Mouse (Mus musculus) ES-Bruce4 (cell line): ENCODE results near the gene Olfr1113. TPM values are rescaled to one million over a fixed set of nuclear protein-coding genes. Genes with fewer than 3 reads are reported as not detected.
"Not testable (repeated sequence)": the region's sequence is repeated elsewhere in the genome, so short reads cannot be mapped to it uniquely, and the experiment has no call there.

Source experiments
- H3K27ac ChIP-seq: 2 replicates; pipeline ENCODE4 v1.5.1; 2012; ENCODE audit warnings: low read length, inconsistent platforms; ENCODE audit not compliant: insufficient read depth
- H3K27me3 ChIP-seq: 2 replicates; pipeline ENCODE4 v1.6.1; 2012; ENCODE audit warnings: mild to moderate bottlenecking, low read length, inconsistent platforms; ENCODE audit not compliant: control insufficient read depth, poor library complexity, insufficient read depth, severe bottlenecking
- H3K36me3 ChIP-seq: 2 replicates; pipeline ENCODE4 v1.6.1; 2012; ENCODE audit warnings: inconsistent platforms, mild to moderate bottlenecking, low read length, moderate library complexity; ENCODE audit not compliant: control insufficient read depth, poor library complexity, insufficient read depth, severe bottlenecking
- H3K4me1 ChIP-seq: one replicate; pipeline ENCODE4 v1.8.1; 2011; ENCODE audit warnings: low read length; ENCODE audit not compliant: control insufficient read depth, insufficient read depth
- H3K4me3 ChIP-seq: 2 replicates; pipeline ENCODE4 v1.5.1; 2011; ENCODE audit warnings: low read depth, mild to moderate bottlenecking, low read length
- H3K9ac ChIP-seq: 2 replicates; pipeline ENCODE4 v1.6.1; 2012; ENCODE audit warnings: low read depth, mild to moderate bottlenecking, inconsistent platforms; ENCODE audit not compliant: poor library complexity, severe bottlenecking
- H3K9me3 ChIP-seq: replicated peaks from 2 replicates; pipeline ENCODE4 v1.6.1; 2012; ENCODE audit warnings: mild to moderate bottlenecking, low read length, inconsistent platforms; ENCODE audit not compliant: control insufficient read depth, poor library complexity, insufficient read depth, severe bottlenecking
- CTCF ChIP-seq: IDR thresholded peaks from one replicate; pipeline ENCODE4 v1.8.1; 2011; ENCODE audit warnings: low read depth, low read length
- EP300 ChIP-seq: IDR thresholded peaks from 2 replicates; pipeline ENCODE4 v1.6.1; 2011; ENCODE audit warnings: low read depth, low read length; ENCODE audit not compliant: insufficient read depth
- POLR2A ChIP-seq: IDR thresholded peaks from one replicate; pipeline ENCODE4 v1.8.1; 2011; ENCODE audit warnings: low read length; ENCODE audit not compliant: insufficient read depth
- polyA plus RNA-seq: library from polyadenylated mRNA; stranded (reverse); fragments of >200 nt; gene quantifications from 2 replicates; pipeline ENCODE4 v1.2.4, GENCODE M21; 2011; ENCODE audit warnings: low read depth; ENCODE audit not compliant: missing spikeins, insufficient read depth, insufficient read length

The Olfr1113 gene
- not detected in 2 replicates for polyA plus RNA-seq

GRCm38 (mm10) chr2:87208670-87209069 is at the start of gene Olfr1113:
Olfr1113 (plus strand) TSS chr2:87208970.
- no peak within 1 kb of the TSS for H3K4me3 ChIP-seq
- H3K9ac ChIP-seq, result no peak within 1 kb of the TSS
- no peaks in the 10 kb centered on the region for H3K9me3 ChIP-seq
- no peaks in the 10 kb centered on the region for H3K4me1 ChIP-seq
- TF ChIP-seq CTCF (no peak), EP300 (no peak), POLR2A (no peak)
- H3K27ac ChIP-seq, result no peak within 1 kb of the TSS
- no peaks in the 10 kb centered on the region for H3K36me3 ChIP-seq
- no peaks in the 10 kb centered on the region for H3K27me3 ChIP-seq

- not testable (repeated sequence) for H3K27me3 ChIP-seq, H3K9ac ChIP-seq, H3K36me3 ChIP-seq, H3K27ac ChIP-seq, H3K4me1 ChIP-seq, H3K9me3 ChIP-seq, H3K4me3 ChIP-seq
Measured at GRCm38 (mm10) chr2:87167731-87168130, 41.0 kb upstream of the Olfr1113 start.

- H3K4me3 ChIP-seq, result no peak within 1 kb of the TSS
- no peak for TF ChIP-seq POLR2A
- no peak for TF ChIP-seq EP300
- no peak for TF ChIP-seq CTCF
- H3K36me3 ChIP-seq, result no peaks in the 10 kb centered on the region
- H3K9ac ChIP-seq, result no peak within 1 kb of the TSS
- no peaks in the 10 kb centered on the region for H3K4me1 ChIP-seq
- H3K27me3 ChIP-seq, result no peaks in the 10 kb centered on the region
- H3K9me3 ChIP-seq, result no peaks in the 10 kb centered on the region
- no peak within 1 kb of the TSS for H3K27ac ChIP-seq
Measured at GRCm38 (mm10) chr2:87187498-87187897, 21.3 kb upstream of the Olfr1113 start, which contains the start of gene Olfr1112. Olfr1112 (plus strand) TSS chr2:87187798.

- no peaks in the 10 kb centered on the region for H3K9me3 ChIP-seq
- no peak within 1 kb of the TSS for H3K9ac ChIP-seq
- no peaks in the 10 kb centered on the region for H3K36me3 ChIP-seq
- H3K4me3 ChIP-seq, result no peak within 1 kb of the TSS
- H3K4me1 ChIP-seq, result no peaks in the 10 kb centered on the region
- no peak within 1 kb of the TSS for H3K27ac ChIP-seq
- TF ChIP-seq EP300 (no peak), CTCF (no peak), POLR2A (no peak)
- no peaks in the 10 kb centered on the region for H3K27me3 ChIP-seq
Measured at GRCm38 (mm10) chr2:87247713-87248112, 38.9 kb downstream of the Olfr1113 start, which contains the start of gene Olfr1115. Olfr1115 (plus strand) TSS chr2:87248013.

Other genes with a start within 250 kb of the Olfr1113 start
- not detected in 2 replicates for gene Olfr1099, start 248.3 kb upstream of the Olfr1113 start, polyA plus RNA-seq
- not detected in 2 replicates for gene Olfr1100, start 229.0 kb upstream of the Olfr1113 start, polyA plus RNA-seq
- not detected in 2 replicates for gene Olfr1101, start 217.7 kb upstream of the Olfr1113 start, polyA plus RNA-seq
- not detected in 2 replicates for gene Olfr1102, start 210.6 kb upstream of the Olfr1113 start, polyA plus RNA-seq
- not detected in 2 replicates for gene Olfr1104, start 181.9 kb upstream of the Olfr1113 start, polyA plus RNA-seq
- gene Olfr1105, start 172.4 kb upstream of the Olfr1113 start, polyA plus RNA-seq, result not detected in 2 replicates
- gene Olfr1106, start 156.7 kb upstream of the Olfr1113 start, polyA plus RNA-seq, result not detected in 2 replicates
- not detected in 2 replicates for gene Olfr1107, start 133.2 kb upstream of the Olfr1113 start, polyA plus RNA-seq
- gene Olfr1109, start 113.0 kb upstream of the Olfr1113 start, polyA plus RNA-seq, result not detected in 2 replicates
- gene Olfr259, start 94.4 kb upstream of the Olfr1113 start, polyA plus RNA-seq, result not detected in 2 replicates
- not detected in 2 replicates for gene Olfr1110, start 68.7 kb upstream of the Olfr1113 start, polyA plus RNA-seq
- gene Olfr1111, start 56.3 kb upstream of the Olfr1113 start, polyA plus RNA-seq, result not detected in 2 replicates
- gene Olfr1112, start 21.2 kb upstream of the Olfr1113 start, polyA plus RNA-seq, result not detected in 2 replicates
- gene Olfr1115, start 39.0 kb downstream of the Olfr1113 start, polyA plus RNA-seq, result not detected in 2 replicates
- 0.10 TPM in 1 of 2 replicates, not detected in the other for gene Olfr1116, start 58.6 kb downstream of the Olfr1113 start, polyA plus RNA-seq
- not detected in 2 replicates for gene Olfr1118, start 98.6 kb downstream of the Olfr1113 start, polyA plus RNA-seq
- not detected in 2 replicates for gene Olfr1120, start 145.8 kb downstream of the Olfr1113 start, polyA plus RNA-seq
- gene Olfr1121, start 160.9 kb downstream of the Olfr1113 start, polyA plus RNA-seq, result not detected in 2 replicates
- gene Olfr1122, start 176.9 kb downstream of the Olfr1113 start, polyA plus RNA-seq, result not detected in 2 replicates
- not detected in 2 replicates for gene Olfr1123, start 207.7 kb downstream of the Olfr1113 start, polyA plus RNA-seq
- gene Olfr1124, start 221.3 kb downstream of the Olfr1113 start, polyA plus RNA-seq, result not detected in 2 replicates
- not detected in 2 replicates for gene Olfr1126, start 245.0 kb downstream of the Olfr1113 start, polyA plus RNA-seq